Mouse (Mus musculus) C2C12 (cell line): ENCODE measurements around the gene Atg2b. TPM values are rescaled to one million over a fixed set of nuclear protein-coding genes. Genes with fewer than 3 reads are reported as not detected.

Experiments
- H3K27me3 ChIP-seq: one replicate; pipeline ENCODE4 v1.6.1; 2011; ENCODE audit not compliant: control insufficient read depth, insufficient read depth, insufficient read length
- H3K36me3 ChIP-seq: one replicate; pipeline ENCODE4 v1.6.1; 2011; ENCODE audit not compliant: control insufficient read depth, insufficient read depth
- H3K4me3 ChIP-seq: one replicate; pipeline ENCODE4 v1.5.1; 2011; ENCODE audit warnings: mild to moderate bottlenecking, control low read depth; ENCODE audit not compliant: poor library complexity, insufficient read depth, severe bottlenecking
- H3K79me2 ChIP-seq: one replicate; pipeline ENCODE4 v1.6.1; 2011; ENCODE audit not compliant: control insufficient read depth, insufficient read depth
- H3K79me3 ChIP-seq: one replicate; pipeline ENCODE4 v1.6.1; 2011; ENCODE audit warnings: low read depth, control low read depth
- H3ac ChIP-seq: one replicate; pipeline ENCODE3; 2011; ENCODE audit warnings: low read depth; ENCODE audit not compliant: control insufficient read depth, insufficient read length
- CEBPB ChIP-seq: IDR thresholded peaks from one replicate; pipeline ENCODE4 v1.6.1; 2011; ENCODE audit warnings: low read depth, mild to moderate bottlenecking, control low read depth, moderate library complexity
- CTCF ChIP-seq: IDR thresholded peaks from one replicate; pipeline ENCODE4 v1.5.1; 2011; ENCODE audit not compliant: control insufficient read depth, insufficient read depth, insufficient read length
- FOSL1 ChIP-seq: IDR thresholded peaks from one replicate; pipeline ENCODE4 v1.8.0; 2011; ENCODE audit warnings: mild to moderate bottlenecking, low read length; ENCODE audit not compliant: poor library complexity, insufficient read depth, severe bottlenecking
- MAX ChIP-seq: IDR thresholded peaks from one replicate; pipeline ENCODE4 v1.6.1; 2011; ENCODE audit warnings: mild to moderate bottlenecking, control low read depth
- MYOD1 ChIP-seq: IDR thresholded peaks from one replicate; pipeline ENCODE4 v1.6.1; 2011; ENCODE audit warnings: low read depth; ENCODE audit not compliant: control insufficient read depth, insufficient read length
- MYOG ChIP-seq: IDR thresholded peaks from one replicate; pipeline ENCODE4 v1.6.1; 2011; ENCODE audit not compliant: control insufficient read depth, insufficient read length; ENCODE audit errors: extremely low read depth
- USF1 ChIP-seq: IDR thresholded peaks from one replicate; pipeline ENCODE4 v1.6.1; 2011; ENCODE audit warnings: low read depth, mild to moderate bottlenecking, control low read depth, moderate library complexity
- long read RNA-seq, 2 experiments: library from polyadenylated mRNA; unstranded; transcript quantifications; one replicate each; pipeline ENCODE4 v2.0.0; 2019 to 2020
- polyA plus RNA-seq: library from polyadenylated mRNA; unstranded; fragments of >200 nt; fragmentation: generic; extraction: Trizol; gene quantifications from one replicate; pipeline ENCODE4 v1.2.1, GENCODE M21; 2012; ENCODE audit warnings: missing spikeins

Atg2b gene
- 15.9 TPM for polyA plus RNA-seq
- long read RNA-seq, experiment 1, partial matches to known transcripts = 2 of 3 reads
- long read RNA-seq, experiment 1, other reads (novel, unspliced or antisense) = 1 of 3 reads
- long read RNA-seq, experiment 2, partial matches to known transcripts = 7 of 18 reads
- long read RNA-seq, experiment 2, other reads (novel, unspliced or antisense) = 11 of 18 reads

- Histone ChIP-seq H3K79me2 (peaks cover 89% of the 10 kb centered on the region), H3K36me3 (peaks cover 10% of the 10 kb centered on the region), H3K79me3 (peaks cover 49% of the 10 kb centered on the region), H3K4me3 (peak within 1 kb of the TSS; percentile 90), H3K27me3 (no peaks in the 10 kb centered on the region), H3ac (peak within 1 kb of the TSS; percentile 89)
- TF ChIP-seq MAX (peak; percentile 36), FOSL1 (no peak), MYOG (no peak), CEBPB (no peak), MYOD1 (no peak), CTCF (no peak), USF1 (no peak)
Observed at GRCm38 (mm10) chr12:105685001-105685691, at the start of gene Atg2b. Gene Atg2b, minus strand, starts transcription at chr12:105685211.

DNA sequence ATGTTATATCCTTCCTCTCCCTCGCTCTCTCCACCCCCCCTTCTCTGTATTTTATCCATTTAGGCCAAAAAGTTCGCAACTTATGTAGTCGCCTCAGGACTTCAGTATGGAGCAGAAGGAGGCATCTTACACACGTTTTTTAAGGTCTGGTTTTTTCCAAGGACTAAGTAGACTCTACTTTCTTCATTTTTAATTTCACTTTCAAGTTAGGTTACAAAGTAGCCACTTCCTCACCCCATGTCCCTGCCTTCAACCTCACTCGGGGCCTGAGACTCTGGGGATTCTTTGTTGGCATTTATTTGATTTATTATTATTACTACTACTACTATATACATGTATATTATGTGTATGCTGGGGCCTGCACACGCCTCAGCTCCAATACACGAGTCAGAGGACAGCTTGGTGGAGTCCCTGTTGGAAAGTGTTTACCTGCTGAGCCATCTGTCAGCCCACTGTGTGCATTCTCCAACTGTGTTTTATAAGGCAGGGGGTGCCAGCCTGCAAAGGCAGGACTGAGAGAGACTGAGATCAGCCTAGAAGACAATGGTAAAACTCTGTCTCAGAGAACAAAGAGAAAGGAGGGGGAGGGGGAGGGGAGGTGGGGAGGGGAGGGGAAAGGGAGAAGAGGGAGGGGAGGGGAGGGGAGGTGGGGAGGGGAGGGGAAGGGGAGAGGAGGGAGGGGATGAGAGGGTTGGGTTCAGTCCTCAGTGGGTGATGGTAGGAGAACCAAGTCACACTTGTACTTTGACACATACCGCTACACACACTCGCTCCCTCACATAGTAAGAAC lies 48.6 kb upstream of the Atg2b start:
- Histone ChIP-seq H3K4me3 (no peak overlapping the region), H3K27me3 (no peaks in the 10 kb centered on the region), H3ac (no peak overlapping the region), H3K36me3 (no peaks in the 10 kb centered on the region), H3K79me3 (no peaks in the 10 kb centered on the region), H3K79me2 (no peaks in the 10 kb centered on the region)
- TF ChIP-seq USF1 (no peak), MYOD1 (no peak), MYOG (no peak), MAX (no peak), FOSL1 (no peak), CTCF (no peak), CEBPB (no peak)

DNA sequence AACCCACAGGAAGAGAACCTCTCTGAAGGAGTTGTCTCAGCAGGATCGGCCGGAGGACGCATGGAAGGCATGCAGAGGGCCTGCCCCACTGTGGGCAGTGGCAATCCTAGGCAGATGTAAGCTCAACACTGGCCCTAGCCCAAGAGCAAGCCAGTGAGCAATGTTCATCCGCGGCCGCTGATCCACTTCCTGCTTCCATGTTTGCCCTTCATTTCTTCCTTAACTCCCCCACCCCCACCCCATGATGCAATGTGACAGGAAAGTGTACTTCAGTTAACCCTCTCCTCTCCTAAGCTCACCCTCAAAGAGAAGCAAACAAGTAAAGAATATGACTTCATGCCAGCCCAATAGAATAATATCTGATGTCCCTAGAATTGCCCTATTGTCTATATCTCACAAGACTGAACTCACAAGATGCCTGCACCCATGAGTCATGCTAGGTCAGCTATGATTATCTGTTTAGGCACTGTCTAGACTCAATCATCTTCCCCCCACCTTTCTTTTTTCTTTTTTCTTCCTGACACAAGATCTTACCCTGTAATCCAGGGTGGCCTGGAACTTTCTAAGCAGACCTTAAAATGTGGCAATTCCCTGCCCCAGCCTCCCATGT lies 45.9 kb upstream of the Atg2b start:
- Histone ChIP-seq H3K36me3 (no peaks in the 10 kb centered on the region), H3K4me3 (no peak overlapping the region), H3K27me3 (no peaks in the 10 kb centered on the region), H3ac (no peak overlapping the region), H3K79me3 (no peaks in the 10 kb centered on the region), H3K79me2 (no peaks in the 10 kb centered on the region)
- TF ChIP-seq MYOG (no peak), CEBPB (no peak), MAX (no peak), USF1 (no peak), MYOD1 (no peak), FOSL1 (no peak), CTCF (no peak)

GRCm38 (mm10) chr12:105727964-105728363 lies 43.0 kb upstream of the Atg2b start:
- Histone ChIP-seq H3K79me3 (no peaks in the 10 kb centered on the region), H3K36me3 (no peaks in the 10 kb centered on the region)
- TF ChIP-seq MYOD1 = no peak
- TF ChIP-seq FOSL1 = no peak

GRCm38 (mm10) chr12:105727268-105727667 lies 42.3 kb upstream of the Atg2b start:
- Histone ChIP-seq H3ac (no peak overlapping the region), H3K36me3 (no peaks in the 10 kb centered on the region), H3K79me2 (no peaks in the 10 kb centered on the region), H3K4me3 (no peak overlapping the region), H3K79me3 (no peaks in the 10 kb centered on the region), H3K27me3 (no peaks in the 10 kb centered on the region)
- no peak for TF ChIP-seq MAX
- TF ChIP-seq MYOD1 = no peak
- TF ChIP-seq CTCF = no peak
- TF ChIP-seq FOSL1 = no peak
- TF ChIP-seq MYOG = no peak
- no peak for TF ChIP-seq CEBPB
- no peak for TF ChIP-seq USF1

More at GRCm38 (mm10) chr12:105727964-105728363, 43.0 kb upstream of the Atg2b start:
- Histone ChIP-seq H3K79me2 (no peaks in the 10 kb centered on the region), H3ac (no peak overlapping the region), H3K27me3 (no peaks in the 10 kb centered on the region), H3K4me3 (no peak overlapping the region)
